Mouse (Mus musculus) adrenal gland, postnatal 14 days (tissue): ENCODE data around the gene Borcs7. TPM values are rescaled to one million over a fixed set of nuclear protein-coding genes. Genes with fewer than 3 reads are reported as not detected.
"Not testable (repeated sequence)": the region's sequence is repeated elsewhere in the genome, so short reads cannot be mapped to it uniquely, and the experiment has no call there.

Source experiments
- DNase-seq: peaks from one replicate; pipeline ENCODE4 v3.0.0; 2021; ENCODE audit warnings: mixed read lengths
- total RNA-seq: library from RNA; stranded (reverse); gene quantifications from 2 replicates; pipeline ENCODE4 v1.2.3, GENCODE M21; 2021

Gene Borcs7
- total RNA-seq, 1 experiment from 2014 or later: 15.2 TPM

GRCm38 (mm10) chr19:46710614-46711013 lies 20.9 kb downstream of the Borcs7 start:
- no peak for DNase-seq

GRCm38 (mm10) chr19:46714234-46714633 lies 24.5 kb downstream of the Borcs7 start:
- no peak for DNase-seq

- peak; percentile 69 for DNase-seq
Measured at GRCm38 (mm10) chr19:46715016-46715415, 25.3 kb downstream of the Borcs7 start.

GRCm38 (mm10) chr19:46718150-46718549 lies 28.4 kb downstream of the Borcs7 start:
- peak; percentile 21 for DNase-seq

GRCm38 (mm10) chr19:46724411-46724810 lies 34.7 kb downstream of the Borcs7 start:
- no peak for DNase-seq

GRCm38 (mm10) chr19:46726142-46726541 lies 36.4 kb downstream of the Borcs7 start:
- peak; percentile 24 for DNase-seq

GRCm38 (mm10) chr19:46727140-46727736 lies 37.5 kb downstream of the Borcs7 start:
- DNase-seq: peak; percentile 45

- peak; percentile 39 for DNase-seq
Measured at GRCm38 (mm10) chr19:46727945-46728540, 38.3 kb downstream of the Borcs7 start.

GRCm38 (mm10) chr19:46728909-46729308 lies 39.2 kb downstream of the Borcs7 start:
- no peak for DNase-seq

GRCm38 (mm10) chr19:46731351-46731750 lies 41.6 kb downstream of the Borcs7 start:
- DNase-seq: no peak

GRCm38 (mm10) chr19:46732673-46733072 lies 43.0 kb downstream of the Borcs7 start:
- DNase-seq: not testable (repeated sequence)

GRCm38 (mm10) chr19:46733626-46734025 lies 43.9 kb downstream of the Borcs7 start:
- no peak for DNase-seq

GRCm38 (mm10) chr19:46735241-46735640 lies 45.5 kb downstream of the Borcs7 start:
- no peak for DNase-seq

GRCm38 (mm10) chr19:46737106-46737505 lies 47.4 kb downstream of the Borcs7 start:
- DNase-seq: no peak

- DNase-seq: peak; percentile 78
Measured at GRCm38 (mm10) chr19:46740341-46741008, 50.8 kb downstream of the Borcs7 start.

- no peak for DNase-seq
Measured at GRCm38 (mm10) chr19:46741574-46741973, 51.9 kb downstream of the Borcs7 start.

GRCm38 (mm10) chr19:46744681-46745080 lies 55.0 kb downstream of the Borcs7 start:
- DNase-seq: no peak

GRCm38 (mm10) chr19:46747799-46748198 lies 58.1 kb downstream of the Borcs7 start:
- DNase-seq: no peak

- DNase-seq: no peak
Measured at GRCm38 (mm10) chr19:46752235-46752634, 62.5 kb downstream of the Borcs7 start.
